Mouse (Mus musculus): ENCODE data around the gene Ei24. TPM values are rescaled to one million over a fixed set of nuclear protein-coding genes. Genes with fewer than 3 reads are reported as not detected.
A peak's percentile ranks its signal among the peaks of the same experiment; 100 is the strongest.

The Ei24 gene
- total RNA-seq, 2 experiments from 2014 or later = 116 to 133 TPM

GRCm38 (mm10) chr9:36794487-36794886 is 2.7 kb downstream of the Ei24 start:
- no peak for DNase-seq

GRCm38 (mm10) chr9:36792191-36792590 is 5.0 kb downstream of the Ei24 start:
- no peak for DNase-seq

- peak; percentile 43 to 44 for DNase-seq
Measured at GRCm38 (mm10) chr9:36783921-36784320, 13.3 kb downstream of the Ei24 start.

- no peak for DNase-seq
Measured at GRCm38 (mm10) chr9:36769048-36769413, 28.2 kb downstream of the Ei24 start.

- peak; percentile 57 to 72 for DNase-seq
Measured at GRCm38 (mm10) chr9:36768156-36769047, 28.8 kb downstream of the Ei24 start.

GRCm38 (mm10) chr9:36767203-36768143 is 29.7 kb downstream of the Ei24 start, which contains the start of gene Stt3a:
Stt3a (minus strand) TSS chr9:36767679.
- peak; percentile 98 to 99 for DNase-seq

GRCm38 (mm10) chr9:36764378-36764777 is 32.8 kb downstream of the Ei24 start:
- no peak for DNase-seq

Other genes with a start within 250 kb of the Ei24 start
- not detected for gene Gm17689, start 214.8 kb downstream of the Ei24 start, total RNA-seq (2021)
- not detected for gene A630095E13Rik, start 154.0 kb downstream of the Ei24 start, total RNA-seq (2021)
- not detected for gene Acrv1, start 104.2 kb downstream of the Ei24 start, total RNA-seq (2021)
- 1 to 10 TPM; 3.0 to 4.2 TPM for gene Chek1, start 70.3 kb downstream of the Ei24 start, total RNA-seq (2021)
- gene Stt3a, start 29.7 kb downstream of the Ei24 start, total RNA-seq (2021) = 100 to 1,000 TPM; 299 to 300 TPM
- 1 to 10 TPM; 3.6 TPM for gene Fez1, start 24.5 kb upstream of the Ei24 start, total RNA-seq (2021)